Mouse (Mus musculus) ES-E14 (cell line): Measurements from ENCODE around the gene Gm3373.
"Not testable (repeated sequence)": the region's sequence is repeated elsewhere in the genome, so short reads cannot be mapped to it uniquely, and the experiment has no call there.

Experiments
- CHD2 ChIP-seq: IDR thresholded peaks from 2 replicates; pipeline ENCODE4 v1.6.1; 2014; ENCODE audit warnings: mild to moderate bottlenecking, low read depth, low read length, inconsistent platforms
- HCFC1 ChIP-seq: IDR thresholded peaks from 2 replicates; pipeline ENCODE4 v1.6.1; 2012; ENCODE audit warnings: low read length, inconsistent platforms, borderline replicate concordance; ENCODE audit not compliant: insufficient read depth
- MAFK ChIP-seq: IDR thresholded peaks from 2 replicates; pipeline ENCODE4 v1.6.1; 2014; ENCODE audit warnings: mild to moderate bottlenecking, low read depth, low read length, inconsistent platforms; ENCODE audit not compliant: insufficient read depth
- ZC3H11A ChIP-seq: IDR thresholded peaks from 2 replicates; pipeline ENCODE4 v1.6.1; 2012; ENCODE audit warnings: low read depth, mild to moderate bottlenecking, inconsistent platforms, low read length, borderline replicate concordance
- ZNF384 ChIP-seq: IDR thresholded peaks from 2 replicates; pipeline ENCODE4 v1.6.1; 2012; ENCODE audit warnings: low read depth, low read length, inconsistent platforms

GRCm38 (mm10) chr14:5687357-5687756 is 54.0 kb downstream of the Gm3373 start, which contains the start of gene Gm9603:
- not testable (repeated sequence) for TF ChIP-seq ZNF384, CHD2, ZC3H11A, MAFK, HCFC1
